Mouse (Mus musculus): ENCODE measurements at regions not wholly inside any gene's neighbourhood (a gene's known extent, or its start where the extent isn't known, plus 50 kb on each side); places are given as distances from the start of the nearest gene placed in this dataset.
"Not testable (repeated sequence)": the region's sequence is repeated elsewhere in the genome, so short reads cannot be mapped to it uniquely, and the experiment has no call there.

DNA sequence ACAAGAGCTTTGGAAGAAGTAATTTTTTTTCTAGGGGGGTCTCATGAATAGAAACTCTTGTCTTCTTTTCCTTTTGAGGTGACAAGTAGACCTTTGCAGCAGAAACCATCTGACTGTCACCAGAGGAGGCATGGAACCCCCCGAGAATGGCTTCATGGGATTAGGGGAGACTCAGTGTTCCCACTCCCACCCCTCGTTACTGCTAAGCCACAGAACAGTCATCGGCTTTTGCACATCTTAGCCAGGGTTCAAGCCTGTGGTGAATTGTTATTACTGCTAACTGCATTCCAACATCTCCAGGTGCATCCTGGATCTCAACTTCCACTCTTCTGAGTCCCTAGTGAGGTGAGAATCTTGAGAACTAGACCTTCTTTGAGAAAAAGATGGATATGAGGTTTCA is 180.9 kb downstream of the Enc1 start:
- DNase-seq (ENCODE audit: low spot score): no peak

DNA sequence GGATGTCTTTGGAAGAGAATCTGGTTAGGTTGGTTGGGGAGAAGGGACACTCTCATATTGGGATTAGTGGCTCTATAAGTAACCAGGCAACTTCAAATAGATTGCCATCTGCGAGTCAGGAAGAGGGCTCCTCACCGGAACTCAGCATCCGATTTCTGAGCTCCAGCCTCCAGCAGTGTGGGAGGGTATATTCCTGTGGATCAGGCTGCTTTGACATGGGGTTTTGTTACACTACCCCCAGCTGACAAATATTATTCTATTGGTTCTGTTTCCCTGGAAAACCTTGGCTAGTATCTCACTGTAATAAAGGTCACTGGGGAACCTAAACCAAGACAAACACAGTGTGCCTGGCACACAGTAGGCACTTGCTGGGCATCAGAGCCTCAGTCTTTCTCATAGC is 179.9 kb downstream of the Enc1 start:
- DNase-seq (ENCODE audit: low spot score): no peak

DNA sequence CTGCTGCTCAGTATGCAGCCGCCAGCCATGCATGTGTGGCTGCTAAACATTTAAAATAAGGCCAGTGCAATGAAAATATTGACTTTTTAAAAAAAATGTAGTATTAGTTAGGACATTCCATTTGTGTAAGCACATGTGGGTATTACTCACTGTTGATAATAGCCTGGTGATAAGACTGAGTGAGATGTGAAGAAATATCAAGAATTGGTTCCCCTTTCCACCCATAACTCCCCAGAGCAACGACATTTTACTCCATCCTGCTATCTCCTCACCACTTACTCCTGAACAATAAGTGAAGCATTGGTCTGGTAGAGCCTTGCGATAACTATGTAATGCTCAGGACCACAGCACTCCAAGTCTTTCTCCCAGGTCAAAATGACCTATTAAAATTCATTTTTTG is 178.2 kb downstream of the Enc1 start:
- DNase-seq (ENCODE audit: low spot score): no peak

DNA sequence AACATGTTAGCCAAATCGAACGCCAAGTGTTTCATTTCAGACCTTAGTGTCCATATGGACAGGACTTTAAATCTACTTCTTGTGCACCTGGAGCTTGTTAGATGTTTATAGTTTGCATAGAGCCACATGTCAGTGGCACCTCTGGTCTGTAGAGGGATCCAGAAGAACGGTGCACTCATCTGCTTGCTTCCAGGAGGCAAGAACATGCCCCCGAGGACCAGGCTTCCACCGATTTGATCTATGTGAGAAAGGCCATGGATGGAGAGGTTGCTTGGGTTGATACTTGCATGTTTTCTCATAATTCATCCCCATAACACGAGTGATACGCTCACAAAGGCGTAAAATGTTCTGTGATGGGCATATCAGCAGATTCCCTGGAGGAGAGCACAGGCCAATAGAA is 177.8 kb downstream of the Enc1 start:
- DNase-seq (ENCODE audit: low spot score): no peak

DNA sequence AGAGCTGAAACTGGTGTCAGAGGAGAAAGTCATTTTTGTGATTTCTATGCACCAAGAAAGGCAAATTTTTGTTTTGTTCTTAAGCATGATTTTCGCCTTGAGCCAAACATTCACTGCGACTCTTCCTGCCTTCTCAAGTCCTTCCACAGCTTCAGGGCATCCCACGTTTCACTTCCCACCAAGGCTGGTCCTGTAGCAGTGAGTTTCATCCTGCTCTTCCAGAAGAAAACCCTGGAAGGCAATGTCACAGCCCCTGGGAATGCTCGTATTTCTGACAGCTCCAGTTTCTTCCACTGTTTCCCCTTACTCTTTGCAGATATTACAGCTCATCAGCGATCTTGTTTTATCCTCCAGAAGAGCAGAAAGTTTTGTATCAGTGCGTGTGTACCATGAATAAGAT is 177.2 kb downstream of the Enc1 start:
- no peak for DNase-seq (ENCODE audit: low spot score)

DNA sequence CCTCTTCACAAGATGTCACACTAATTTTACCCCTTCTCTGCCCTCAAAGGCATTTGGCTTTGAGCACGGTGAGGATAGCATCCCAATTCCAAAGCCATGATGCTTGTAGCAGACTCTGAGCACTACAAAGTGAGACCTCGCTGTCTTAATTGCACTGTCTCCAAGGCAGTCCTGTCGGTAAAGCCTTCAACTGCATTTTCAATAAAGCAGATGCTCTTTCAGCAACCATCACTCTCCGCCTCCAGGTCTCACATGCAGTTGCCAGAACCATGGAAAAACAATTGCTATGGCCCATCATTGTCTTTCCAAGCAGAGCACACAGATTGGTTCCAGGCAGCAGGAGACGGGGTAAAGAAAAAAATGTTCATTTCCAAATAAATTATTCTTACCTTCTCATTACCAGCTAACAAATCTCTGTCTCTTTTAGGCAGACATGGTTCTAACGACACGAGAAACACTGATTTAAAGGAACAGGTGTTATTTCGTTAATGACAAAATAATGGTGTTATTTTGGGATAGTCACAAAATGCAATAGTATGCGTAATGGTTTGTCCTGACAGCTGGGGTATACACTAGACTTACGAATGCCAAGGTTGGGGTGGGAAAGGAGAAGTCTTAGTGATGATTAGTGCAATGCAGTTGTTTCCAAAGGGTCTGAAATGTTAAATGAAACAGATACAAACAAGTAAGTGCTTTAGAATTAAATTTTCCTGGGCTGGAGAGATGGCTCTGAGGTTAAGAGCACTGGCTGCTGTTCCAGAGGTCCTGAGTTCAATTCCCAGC is 175.2 kb downstream of the Enc1 start:
- no peak for DNase-seq (ENCODE audit: low spot score)

DNA sequence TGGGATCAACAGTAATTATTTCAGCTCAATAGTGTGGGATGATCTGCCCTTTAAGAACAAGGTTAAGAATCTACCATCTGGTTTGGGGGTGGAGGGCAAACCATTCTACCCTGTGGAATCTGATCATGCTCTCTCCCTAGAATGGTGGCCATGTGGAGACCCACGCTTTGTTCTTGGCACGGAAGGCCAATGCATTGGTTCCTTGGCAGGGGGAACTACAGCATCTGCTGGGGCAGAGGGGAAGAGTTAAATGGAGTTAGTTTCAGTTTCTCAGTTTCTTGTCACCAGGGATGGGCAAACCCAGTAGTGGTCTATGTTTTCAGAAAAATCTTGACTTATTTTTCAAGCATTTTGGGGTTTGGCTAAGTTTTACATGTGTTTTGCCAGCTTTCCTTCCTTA is 174.5 kb downstream of the Enc1 start:
- no peak for DNase-seq (ENCODE audit: low spot score)

DNA sequence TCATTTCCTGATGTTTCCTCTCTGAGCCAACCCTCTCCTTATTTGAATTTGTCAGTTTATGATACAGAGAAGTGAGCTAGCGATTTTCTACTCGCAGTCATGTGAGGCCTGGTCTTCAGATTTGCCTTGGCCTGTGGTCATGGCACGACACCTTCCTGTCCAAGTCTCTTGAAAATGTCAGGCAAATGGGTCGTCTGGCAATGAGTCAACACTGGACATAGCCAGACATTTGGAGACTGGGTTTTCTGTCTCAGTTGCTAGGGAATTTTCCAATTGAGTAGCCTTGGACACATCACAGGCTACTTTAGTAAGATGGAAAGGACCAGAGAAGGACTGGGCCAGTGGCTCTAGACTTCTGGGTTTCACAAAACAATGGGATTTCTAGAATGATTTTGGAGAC is 171.2 kb downstream of the Enc1 start:
- DNase-seq (ENCODE audit: low spot score): no peak

DNA sequence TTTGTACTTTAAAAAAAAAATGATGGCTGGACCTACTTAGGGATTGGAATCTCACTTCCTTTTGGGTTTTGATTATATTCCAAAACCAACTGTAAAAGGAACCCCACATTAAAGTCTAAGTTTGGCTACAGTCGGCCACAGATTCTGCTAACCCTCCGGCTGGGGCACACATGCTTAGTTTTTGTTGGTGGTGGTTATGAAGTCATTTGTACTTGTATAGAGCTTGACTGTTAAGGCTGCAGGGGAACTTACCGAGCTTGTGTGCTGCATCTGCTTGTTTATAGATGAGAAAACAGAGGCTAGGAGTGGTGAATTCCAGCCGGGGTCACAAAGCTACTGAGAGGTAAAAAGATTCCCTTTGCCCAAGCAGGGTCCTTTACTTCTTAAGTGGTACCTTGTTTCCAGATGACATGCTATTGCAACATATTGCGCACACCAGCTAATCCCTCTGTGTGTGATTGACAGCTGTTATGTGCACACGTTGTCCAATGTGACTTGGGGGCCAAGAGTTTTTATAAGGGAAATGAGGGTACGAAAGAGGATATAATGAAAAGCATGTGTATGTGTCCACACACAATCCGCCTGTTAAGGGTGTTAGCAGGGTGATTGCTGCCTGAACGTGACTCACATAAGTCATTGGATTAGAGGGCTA is 169.8 kb downstream of the Enc1 start:
- DNase-seq (ENCODE audit: low spot score): no peak

DNA sequence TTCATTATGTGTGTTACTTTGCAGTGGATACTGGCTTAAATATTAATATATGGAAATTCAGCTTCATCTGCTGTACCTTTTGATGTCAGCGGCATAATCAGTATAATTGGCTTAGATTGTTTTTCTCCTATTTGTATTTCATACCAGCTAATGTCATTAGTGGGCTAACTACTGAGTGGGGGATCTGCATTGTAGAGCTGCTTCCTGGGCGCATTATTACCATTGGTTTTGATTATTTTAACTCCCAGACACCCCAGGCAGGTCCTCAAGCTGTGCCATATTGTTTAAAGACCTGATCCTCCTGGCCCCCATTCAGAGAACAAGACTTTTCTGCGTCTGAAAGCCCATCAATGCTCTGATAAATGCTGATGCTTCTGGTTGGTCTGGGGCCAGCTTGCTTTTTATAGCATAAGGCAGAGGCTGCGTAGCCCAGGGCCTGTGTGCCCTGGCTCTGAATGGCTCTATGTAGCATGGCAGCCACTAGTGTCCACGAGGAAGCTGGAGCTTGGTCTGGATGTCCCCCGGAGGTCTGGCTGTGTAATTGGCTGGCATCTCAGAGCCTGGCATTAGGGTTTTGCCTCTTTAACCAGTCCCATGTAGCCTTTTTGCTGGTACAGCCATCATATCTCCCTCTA is 169.1 kb downstream of the Enc1 start:
- no peak for DNase-seq (ENCODE audit: low spot score)

DNA sequence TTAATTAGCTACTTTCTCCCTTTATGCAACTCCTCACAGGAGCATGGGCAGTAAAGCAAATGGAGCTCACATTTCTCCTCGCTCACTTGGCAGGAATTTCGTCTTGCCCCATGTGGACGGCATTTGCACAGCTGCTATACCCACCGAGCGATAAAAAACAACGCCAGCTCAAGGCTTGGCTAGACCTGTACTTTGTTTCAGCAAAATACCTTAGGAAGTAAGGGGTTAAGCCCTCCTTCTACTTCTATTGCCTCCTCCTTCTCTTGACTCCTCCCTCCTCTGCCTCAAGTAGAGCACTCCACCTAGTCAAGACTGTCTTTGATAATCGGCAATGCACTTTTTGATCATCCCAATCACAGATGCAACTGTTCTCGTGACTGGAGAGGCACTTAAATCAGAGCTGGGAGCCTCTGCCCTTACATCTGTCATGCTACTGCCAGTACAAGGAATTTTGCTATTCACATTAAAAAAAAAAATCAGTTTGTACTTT is 168.4 kb downstream of the Enc1 start:
- DNase-seq (ENCODE audit: low spot score): no peak

DNA sequence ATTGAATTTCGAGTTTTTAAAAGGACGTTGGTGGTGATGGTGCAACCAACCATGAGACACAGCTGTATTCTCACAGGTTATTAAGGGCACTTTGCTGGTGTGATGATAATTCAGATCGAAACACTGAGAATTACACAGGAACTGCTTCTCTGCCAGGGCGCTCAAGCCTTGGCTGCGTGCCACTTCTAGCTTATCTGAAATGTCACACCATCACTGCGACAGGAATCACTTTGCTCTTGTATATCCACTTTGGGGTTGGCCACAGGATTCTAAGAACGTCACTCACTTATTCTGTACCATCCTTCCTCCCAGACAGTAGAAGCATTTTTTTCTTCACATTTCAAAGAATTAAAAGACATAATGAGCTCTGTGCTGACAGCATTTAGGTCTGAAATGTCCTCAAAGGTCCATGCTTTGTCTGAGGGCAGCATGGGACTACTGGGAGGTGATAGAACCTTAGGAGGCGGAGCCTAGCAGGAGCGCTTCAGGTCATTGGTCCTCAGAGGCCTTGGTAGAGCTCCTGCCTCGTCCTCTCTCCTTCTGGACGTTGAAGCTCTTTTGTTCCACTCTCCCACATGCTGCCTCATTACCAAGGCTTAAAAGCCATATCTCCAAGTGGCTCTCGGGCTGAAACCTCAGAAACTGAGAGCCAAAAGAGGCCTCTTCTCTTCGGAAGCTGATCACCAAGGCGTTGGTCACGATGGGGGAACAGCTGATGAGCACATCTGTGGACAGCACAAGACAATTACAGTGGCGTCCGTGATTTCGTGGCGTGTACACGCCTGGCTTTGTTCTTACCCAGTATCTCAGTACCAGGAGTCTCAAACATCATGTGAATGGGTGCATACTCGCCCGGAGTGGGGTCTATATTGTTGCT is 167.7 kb downstream of the Enc1 start:
- DNase-seq (ENCODE audit: low spot score): no peak

DNA sequence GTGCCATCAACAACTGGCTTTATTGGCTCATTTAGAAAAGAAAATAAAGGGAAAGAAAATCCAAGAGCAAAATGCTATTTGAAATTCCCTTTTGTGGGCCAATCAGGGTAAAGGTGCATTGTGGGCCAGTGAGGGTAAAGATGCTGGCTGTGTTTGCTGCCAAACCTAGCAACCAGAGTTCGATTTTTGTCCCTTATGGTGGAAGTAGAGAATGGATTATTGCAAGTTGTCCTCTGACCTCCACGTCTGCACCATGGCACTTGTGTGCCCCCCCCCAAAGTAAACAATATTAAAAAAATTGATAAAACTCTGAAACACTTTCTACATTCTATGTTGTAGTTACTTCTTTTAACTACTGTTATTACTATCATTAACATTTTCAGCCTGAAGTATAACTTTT is 166.9 kb downstream of the Enc1 start:
- no peak for DNase-seq (ENCODE audit: low spot score)

DNA sequence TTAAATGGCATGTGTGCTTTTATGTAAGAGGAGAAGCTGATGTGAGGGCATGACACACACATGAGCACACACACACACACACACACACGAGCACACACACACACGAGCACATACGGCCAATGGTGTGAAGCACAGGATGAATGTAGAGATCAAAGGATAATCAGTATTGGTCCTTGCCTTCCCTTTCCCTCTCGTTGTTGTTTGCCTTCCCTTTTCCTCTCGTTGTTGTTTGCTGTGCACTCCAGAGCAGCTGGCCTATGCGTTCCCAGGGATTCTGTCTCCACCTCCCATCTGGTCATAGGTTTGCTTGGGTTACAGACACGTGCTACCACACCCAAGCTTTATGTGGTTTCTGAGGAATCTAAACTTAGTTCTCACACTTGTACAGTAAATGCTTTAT is 165.8 kb downstream of the Enc1 start:
- no peak for DNase-seq (ENCODE audit: low spot score)

DNA sequence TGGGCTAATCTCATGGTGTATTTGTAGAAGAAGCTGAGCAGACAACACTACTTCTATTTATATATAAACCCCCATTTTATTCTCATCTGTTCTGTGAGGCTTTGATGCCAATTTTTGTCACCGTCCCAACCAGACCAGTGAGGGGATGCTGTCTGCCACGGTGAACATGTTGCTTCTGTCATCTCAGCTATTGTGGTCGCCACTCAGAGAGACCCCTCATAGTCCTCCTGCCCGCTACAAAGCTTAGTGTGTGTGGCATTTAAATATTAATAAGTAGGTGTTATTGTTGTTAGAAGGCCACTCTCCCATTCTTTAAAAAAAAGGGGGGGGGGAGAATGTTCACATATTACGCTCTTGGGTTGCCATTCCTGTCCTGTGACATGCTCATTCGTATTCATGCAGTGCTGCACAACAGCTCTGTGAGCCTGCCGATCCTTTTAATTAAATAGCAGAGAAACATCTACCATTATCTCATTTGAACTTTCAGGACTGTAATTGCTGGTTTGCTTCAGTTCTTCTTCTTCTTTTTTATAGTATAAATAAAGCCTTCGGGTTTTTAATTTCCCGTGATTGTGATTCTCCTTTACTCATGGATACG is 161.4 kb downstream of the Enc1 start:
- no peak for DNase-seq (ENCODE audit: low spot score)

DNA sequence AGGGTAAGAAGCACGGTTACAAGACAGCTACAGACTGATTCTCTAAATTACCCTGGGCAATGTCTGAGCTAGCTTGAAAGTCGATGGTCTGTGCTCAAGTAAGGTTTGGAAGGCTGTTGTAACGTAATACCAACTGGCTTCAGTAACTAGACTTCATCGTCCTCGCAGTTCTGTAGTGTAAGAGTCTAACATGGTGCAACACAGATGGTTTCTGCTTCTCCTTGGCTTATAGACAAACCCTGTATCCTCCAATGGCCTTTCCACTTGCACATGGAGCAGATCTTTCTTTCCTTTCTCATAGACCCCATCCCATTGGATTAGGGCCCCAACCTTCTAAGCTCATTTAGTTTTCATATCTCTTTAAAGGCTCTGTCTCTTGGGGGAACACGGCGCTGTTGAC is 160.7 kb downstream of the Enc1 start:
- no peak for DNase-seq (ENCODE audit: low spot score)

DNA sequence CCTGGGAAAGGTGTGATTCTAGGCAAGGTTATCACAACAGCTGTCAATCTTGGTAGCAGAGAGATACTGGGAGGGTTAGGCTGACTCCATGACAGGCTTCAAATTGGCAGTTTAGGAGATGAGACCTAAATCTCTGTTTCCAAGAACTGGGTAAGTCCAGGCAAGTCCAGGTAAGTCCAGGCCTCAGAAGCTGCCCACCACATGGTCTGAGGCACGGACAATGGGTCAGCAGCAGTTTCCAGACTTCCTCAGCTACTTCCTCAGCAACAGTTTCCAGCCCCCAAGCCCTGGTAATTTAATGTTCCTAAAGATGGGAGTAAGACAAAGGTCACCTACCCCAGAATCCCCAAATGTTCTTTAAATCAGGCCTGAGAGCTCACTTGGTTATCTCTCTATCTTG is 157.1 kb downstream of the Enc1 start:
- DNase-seq (ENCODE audit: low spot score): no peak

DNA sequence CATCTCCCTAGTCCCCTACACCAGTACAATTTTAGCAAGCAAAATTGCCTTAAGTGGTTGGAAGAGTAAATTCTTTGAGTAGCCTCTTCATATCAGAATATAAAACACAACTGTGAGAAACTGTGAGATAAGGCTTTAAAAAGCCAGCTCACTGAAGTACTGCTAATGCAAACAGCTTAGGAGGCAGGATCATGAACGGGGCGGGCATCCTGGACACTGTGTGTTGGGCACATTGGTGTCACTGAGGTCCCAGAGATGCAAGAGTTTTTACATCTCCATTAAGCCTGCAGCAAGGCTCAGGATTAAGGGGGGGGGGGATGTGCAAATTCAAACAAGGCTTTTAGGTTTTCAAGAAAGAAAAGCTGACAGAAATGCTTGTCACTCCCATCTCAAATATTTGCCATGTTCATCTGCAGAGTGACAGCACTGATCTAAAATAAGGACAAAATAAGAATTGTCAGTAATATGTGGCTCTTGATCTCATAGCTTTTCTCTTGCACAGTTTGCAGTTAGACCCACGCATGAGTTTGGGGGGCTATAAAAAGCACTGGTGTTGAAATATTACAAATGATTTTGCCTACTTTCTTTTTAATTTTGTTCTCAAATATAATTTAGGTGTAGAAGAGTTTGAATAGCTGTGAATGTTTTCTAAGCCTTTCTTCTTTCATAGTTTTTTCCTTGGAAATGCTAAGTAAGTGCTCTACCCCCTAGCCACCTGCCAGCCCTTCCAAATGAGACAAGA is 156.2 kb downstream of the Enc1 start:
- no peak for DNase-seq (ENCODE audit: low spot score)

DNA sequence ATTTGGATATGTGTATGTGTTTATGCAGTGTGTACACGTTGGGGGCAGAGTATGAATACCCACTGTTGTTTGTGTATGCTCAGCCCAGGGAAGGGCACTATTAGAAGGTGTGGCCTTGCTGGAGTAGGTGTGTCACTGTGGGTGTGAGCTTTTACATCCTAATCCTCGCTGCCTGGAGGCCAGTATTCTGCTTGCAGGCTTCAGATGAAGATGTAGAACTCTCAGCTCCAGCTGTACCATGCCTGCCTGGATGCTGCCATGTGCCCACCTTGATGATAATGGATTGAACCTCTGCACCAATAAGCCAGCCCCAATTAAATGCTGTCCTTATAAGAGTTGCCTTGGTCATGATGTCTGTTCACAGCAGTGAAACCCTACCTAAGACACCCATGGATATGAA is 155.4 kb downstream of the Enc1 start:
- DNase-seq (ENCODE audit: low spot score): not testable (repeated sequence)

DNA sequence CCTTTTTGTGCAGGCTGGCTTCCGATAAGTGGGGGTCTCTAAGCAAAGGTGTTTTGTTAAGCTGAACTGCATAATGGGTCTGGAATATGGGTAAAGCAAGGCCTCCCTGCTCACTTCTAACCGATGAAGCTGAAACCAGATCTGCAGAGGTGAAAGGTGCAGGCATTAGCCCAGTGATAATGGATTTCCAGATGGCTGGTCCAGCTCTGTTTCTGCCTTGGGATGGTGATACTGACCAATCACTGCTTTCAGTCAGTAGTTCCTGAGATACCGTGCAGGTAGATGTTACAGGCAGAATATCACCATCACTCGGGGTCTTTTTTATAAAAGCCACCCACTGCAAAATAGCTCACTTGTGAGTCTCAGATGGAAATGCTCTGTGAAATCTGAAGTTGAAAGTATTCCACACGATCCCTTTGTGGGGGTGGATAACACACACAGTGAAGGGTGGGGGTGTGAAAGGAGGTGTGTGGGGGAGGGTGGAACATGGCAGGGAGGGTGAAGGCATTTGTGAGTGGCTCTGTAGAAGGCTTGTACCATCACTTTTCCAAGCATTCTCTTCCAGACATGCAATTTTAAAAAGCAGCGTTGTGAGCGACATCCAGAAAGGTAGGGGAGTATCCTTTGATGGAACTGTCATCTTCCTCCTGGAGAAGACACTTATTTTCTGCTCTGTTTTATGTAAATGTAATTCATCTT is 154.0 kb downstream of the Enc1 start:
- DNase-seq (ENCODE audit: low spot score): no peak

DNA sequence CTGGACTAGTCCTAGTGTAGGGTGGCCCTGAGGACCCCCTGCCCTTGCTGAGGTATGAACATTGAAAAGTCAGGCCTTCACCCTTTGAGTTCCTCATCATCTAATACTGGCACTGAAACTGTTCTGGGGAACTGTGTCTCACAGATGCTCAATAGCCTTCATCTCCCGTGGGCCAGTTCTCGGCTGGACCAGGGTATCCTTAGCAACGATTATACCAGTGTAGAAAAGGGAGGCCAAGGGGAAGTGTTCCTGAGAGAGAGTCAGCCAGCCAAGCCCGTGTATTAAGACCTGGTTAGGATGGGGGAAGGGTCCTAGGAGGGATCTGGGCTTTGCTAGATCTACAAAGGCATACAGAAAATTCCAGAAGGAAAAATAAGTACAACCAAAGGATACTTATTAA is 153.2 kb downstream of the Enc1 start:
- no peak for DNase-seq (ENCODE audit: low spot score)
